Mouse (Mus musculus) ES-E14 (cell line): Measurements from ENCODE around the gene Tmem183a.

ENCODE experiments used
- CHD2 ChIP-seq: IDR thresholded peaks from 2 replicates; pipeline ENCODE4 v1.6.1; 2014; ENCODE audit warnings: mild to moderate bottlenecking, low read depth, low read length, inconsistent platforms
- MAFK ChIP-seq: IDR thresholded peaks from 2 replicates; pipeline ENCODE4 v1.6.1; 2014; ENCODE audit warnings: mild to moderate bottlenecking, low read depth, low read length, inconsistent platforms; ENCODE audit not compliant: insufficient read depth
- ZC3H11A ChIP-seq: IDR thresholded peaks from 2 replicates; pipeline ENCODE4 v1.6.1; 2012; ENCODE audit warnings: low read depth, mild to moderate bottlenecking, inconsistent platforms, low read length, borderline replicate concordance
- ZNF384 ChIP-seq: IDR thresholded peaks from 2 replicates; pipeline ENCODE4 v1.6.1; 2012; ENCODE audit warnings: low read depth, low read length, inconsistent platforms

DNA sequence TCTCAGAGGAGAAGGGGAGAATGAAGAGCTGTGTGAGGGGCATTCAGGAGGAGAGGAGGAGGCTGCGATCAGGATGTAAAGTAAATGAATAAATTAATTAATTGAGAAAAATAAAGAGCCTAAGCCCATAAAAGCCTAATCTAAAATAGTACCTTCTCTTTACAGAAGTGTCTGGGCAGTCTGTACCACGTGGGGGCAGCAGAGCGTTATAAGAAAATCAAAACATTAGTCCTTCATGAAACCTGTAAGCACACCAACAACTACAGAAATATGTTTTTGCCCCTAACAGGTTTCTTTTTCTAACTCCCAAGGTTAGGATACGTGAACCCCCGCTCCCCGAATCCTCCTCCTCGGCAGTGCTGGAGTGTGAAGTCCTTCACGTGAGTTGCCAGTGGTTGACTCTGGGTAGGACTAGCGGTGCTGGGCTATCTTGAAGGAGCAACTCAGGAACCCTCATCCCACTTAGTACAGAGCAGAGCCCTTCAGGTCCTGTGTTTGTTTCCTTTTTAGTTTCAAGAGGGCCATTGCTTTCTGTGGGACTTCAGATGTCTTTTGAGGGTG is 7.1 kb upstream of the Tmem183a start:
- TF ChIP-seq CHD2 = no peak
- no peak for TF ChIP-seq ZNF384
- TF ChIP-seq MAFK = no peak
- peak; percentile 64; the same call in 1 of the 2 replicates for TF ChIP-seq ZC3H11A
